Mouse (Mus musculus) hindbrain, postnatal 0 days (tissue): ENCODE data around the gene Amotl1. TPM values are rescaled to one million over a fixed set of nuclear protein-coding genes. Genes with fewer than 3 reads are reported as not detected.
A peak's percentile ranks its signal among the peaks of the same experiment; 100 is the strongest.

ENCODE experiments used
- ATAC-seq: fragments of 200-750 bp; cut with Nextera tagmentation; 2 replicates; pipeline ENCODE4 v1.8.0; 2017; ENCODE audit warnings: mild to moderate bottlenecking, moderate TSS enrichment, moderate library complexity
- DNase-seq: peaks from one replicate; pipeline ENCODE4 v3.0.0-alpha.2; 2015; ENCODE audit warnings: low spot score
- H3K27ac ChIP-seq: fragments of 300-500 bp; sonication (generic); 2 replicates; pipeline ENCODE4 v1.5.1; 2014; ENCODE audit warnings: mild to moderate bottlenecking
- H3K27me3 ChIP-seq: fragments of 300-500 bp; sonication (generic); 2 replicates; pipeline ENCODE4 v1.6.1; 2014; ENCODE audit warnings: low read length, mixed read lengths; ENCODE audit not compliant: insufficient read depth
- H3K36me3 ChIP-seq: fragments of 300-500 bp; sonication (generic); 2 replicates; pipeline ENCODE4 v1.6.1; 2014; ENCODE audit warnings: low read length, mixed read lengths; ENCODE audit not compliant: insufficient read depth
- H3K4me1 ChIP-seq: fragments of 300-500 bp; sonication (generic); 2 replicates; pipeline ENCODE4 v1.6.1; 2014; ENCODE audit warnings: antibody characterized with exemption, low read length, mixed read lengths; ENCODE audit not compliant: insufficient read depth
- H3K4me2 ChIP-seq: fragments of 300-500 bp; sonication (generic); 2 replicates; pipeline ENCODE4 v1.6.1; 2014; ENCODE audit warnings: low read depth, mild to moderate bottlenecking, low read length, moderate library complexity, mixed read lengths
- H3K4me3 ChIP-seq: fragments of 300-500 bp; sonication (generic); 2 replicates; pipeline ENCODE4 v1.5.1; 2014; ENCODE audit warnings: low read length
- H3K9ac ChIP-seq: fragments of 300-500 bp; sonication (generic); replicated peaks from 2 replicates; pipeline ENCODE4 v1.6.1; 2014; ENCODE audit warnings: mild to moderate bottlenecking, low read length, moderate library complexity, mixed read lengths
- H3K9me3 ChIP-seq: fragments of 300-500 bp; sonication (generic); 2 replicates; pipeline ENCODE4 v1.6.1; 2016; ENCODE audit warnings: low read length, mixed read lengths
- CTCF ChIP-seq: IDR thresholded peaks from 2 replicates; pipeline ENCODE4 v1.5.1; 2016; ENCODE audit warnings: antibody characterized with exemption, control low read depth, low read depth
- WGBS: fragments of 180-500 bp; shearing (Covaris S2); extraction: QIAGEN DNeasy Blood & Tissue Kit; methylation state at CpG from one replicate; pipeline ENCODE4 v1.1.7; 2014; 5-methylcytosine and 5-hydroxymethylcytosine counted together
- polyA plus RNA-seq: library from polyadenylated mRNA; unstranded; fragments of >200 nt; fragmentation: Nextera tagmentation; extraction: Ambion mirVana; gene quantifications from 2 replicates; pipeline ENCODE4 v1.2.1, GENCODE M21; 2015
- total RNA-seq: library from RNA; depleted of rRNA; stranded (reverse); fragments of >200 nt; gene quantifications from 2 replicates; pipeline ENCODE4 v1.2.3, GENCODE M21; 2014

Gene Amotl1
- total and polyA plus RNA-seq, 2 experiments from 2014 or later: 4.4 to 27.0 TPM

GRCm38 (mm10) chr9:14521695-14522094 lies 123.2 kb downstream of the Amotl1 start:
- no peak for DNase-seq
- H3K4me2 ChIP-seq: no peak overlapping the region
- no peak overlapping the region for H3K9ac ChIP-seq
- no peaks in the 10 kb centered on the region for H3K4me1 ChIP-seq
- H3K27me3 ChIP-seq: no peaks in the 10 kb centered on the region
- no peak for TF ChIP-seq CTCF
- no peaks in the 10 kb centered on the region for H3K9me3 ChIP-seq
- WGBS: 63% methylated on average over 2 of the region's 2 CpGs
- H3K4me3 ChIP-seq: no peak overlapping the region
- ATAC-seq: no peak
- no peaks in the 10 kb centered on the region for H3K36me3 ChIP-seq
- no peak overlapping the region for H3K27ac ChIP-seq

GRCm38 (mm10) chr9:14520971-14521670 lies 123.7 kb downstream of the Amotl1 start:
- Histone ChIP-seq H3K4me1 (no peaks in the 10 kb centered on the region), H3K27ac (no peak overlapping the region), H3K4me3 (no peak overlapping the region), H3K27me3 (no peaks in the 10 kb centered on the region), H3K9me3 (no peaks in the 10 kb centered on the region), H3K4me2 (no peak overlapping the region), H3K9ac (no peak overlapping the region), H3K36me3 (no peaks in the 10 kb centered on the region)
- ATAC-seq (no peak), DNase-seq (no peak)
- TF ChIP-seq CTCF: no peak
- 76% methylated on average over 3 of the region's 3 CpGs for WGBS

- Histone ChIP-seq H3K27me3 (no peaks in the 10 kb centered on the region), H3K4me2 (no peak overlapping the region), H3K9me3 (no peaks in the 10 kb centered on the region), H3K27ac (no peak overlapping the region), H3K9ac (no peak overlapping the region), H3K4me3 (no peak overlapping the region), H3K36me3 (no peaks in the 10 kb centered on the region), H3K4me1 (no peaks in the 10 kb centered on the region)
- TF ChIP-seq CTCF: no peak
- DNase-seq (no peak), ATAC-seq (no peak)
- 78% methylated on average over 3 of the region's 3 CpGs for WGBS
These were observed 126.8 kb downstream of the Amotl1 start for GRCm38 (mm10) chr9:14518105-14518504.

- no peak for ATAC-seq
- Histone ChIP-seq H3K4me3 (no peak overlapping the region), H3K4me2 (no peak overlapping the region), H3K9ac (no peak overlapping the region), H3K27ac (no peak overlapping the region), H3K4me1 (no peaks in the 10 kb centered on the region), H3K27me3 (no peaks in the 10 kb centered on the region), H3K36me3 (no peaks in the 10 kb centered on the region), H3K9me3 (no peaks in the 10 kb centered on the region)
- DNase-seq: no peak
- no peak for TF ChIP-seq CTCF
- WGBS: 37% methylated on average over 1 of the region's 1 CpGs
These were observed 127.6 kb downstream of the Amotl1 start for GRCm38 (mm10) chr9:14517296-14517695.

- no peak overlapping the region for H3K4me3 ChIP-seq
- ATAC-seq (peak; percentile 80), DNase-seq (peak; percentile 75)
- no peaks in the 10 kb centered on the region for H3K27me3 ChIP-seq
- peak; percentile 84 for TF ChIP-seq CTCF
- H3K9me3 ChIP-seq: no peaks in the 10 kb centered on the region
- no peak overlapping the region for H3K4me2 ChIP-seq
- H3K9ac ChIP-seq: no peak overlapping the region
- 78% methylated on average over 9 of the region's 9 CpGs for WGBS
- peaks cover 21% of the 10 kb centered on the region for H3K36me3 ChIP-seq
- H3K27ac ChIP-seq: no peak overlapping the region
- no peaks in the 10 kb centered on the region for H3K4me1 ChIP-seq
These were observed 132.0 kb downstream of the Amotl1 start for GRCm38 (mm10) chr9:14512633-14513445.

- TF ChIP-seq CTCF: no peak
- Histone ChIP-seq H3K36me3 (peaks cover 31% of the 10 kb centered on the region), H3K9ac (peak overlapping the region; percentile 89), H3K4me1 (no peaks in the 10 kb centered on the region), H3K27me3 (no peaks in the 10 kb centered on the region), H3K9me3 (no peaks in the 10 kb centered on the region), H3K4me2 (peak overlapping the region; percentile 59), H3K27ac (peak overlapping the region; percentile 80), H3K4me3 (peak overlapping the region; percentile 87)
- 6% methylated on average over 10 of the region's 10 CpGs for WGBS
- DNase-seq (no peak), ATAC-seq (no peak)
These were observed 143.9 kb downstream of the Amotl1 start for GRCm38 (mm10) chr9:14500916-14501424.
